Mouse (Mus musculus): ENCODE measurements at regions not wholly inside any gene's neighbourhood (a gene's known extent, or its start where the extent isn't known, plus 50 kb on each side); places are given as distances from the start of the nearest gene placed in this dataset.

- TF ChIP-seq POLR2A (IDR thresholded peaks at IDR 0.05; ENCODE audit: low read depth, low read length) (no peak), CTCF (IDR thresholded peaks at IDR 0.05; ENCODE audit: extremely low read depth, insufficient read depth, insufficient read length, insufficient replicate concordance) (no peak)
These were observed 321.0 kb downstream of the Fam198b start for GRCm38 (mm10) chr3:80205351-80205750.
